Mouse (Mus musculus): ENCODE results near the gene Lmcd1. TPM values are rescaled to one million over a fixed set of nuclear protein-coding genes. Genes with fewer than 3 reads are reported as not detected.
A peak's percentile ranks its signal among the peaks of the same experiment; 100 is the strongest.

The Lmcd1 gene
- polyA plus RNA-seq, 1 experiment from 2014 or later: 0.45 TPM

DNA sequence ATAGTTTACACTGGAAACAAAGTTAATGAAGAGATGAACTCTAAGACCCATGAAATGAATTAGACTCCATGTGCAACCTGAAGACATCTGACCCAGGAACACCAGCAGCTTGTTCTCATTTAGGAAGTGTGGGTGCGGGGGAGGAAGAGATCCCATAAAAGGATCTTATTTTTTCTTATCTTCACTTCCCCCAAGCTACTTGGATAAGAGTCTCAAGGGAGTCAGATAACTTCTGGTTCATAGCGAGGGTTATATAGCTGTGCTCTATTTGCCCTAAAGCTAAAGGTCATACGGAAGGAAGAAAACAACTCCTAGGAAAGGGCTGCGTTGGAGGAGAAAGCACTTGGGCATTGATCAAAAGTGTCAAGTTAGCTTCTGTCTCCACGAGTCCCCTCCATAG is 19.8 kb downstream of the Lmcd1 start:
- Histone ChIP-seq H3K9ac (no peak overlapping the region), H3K27ac (no peak overlapping the region), H3K4me1 (no peaks in the 10 kb centered on the region), H3K9me3 (replicated peaks) (no peaks in the 10 kb centered on the region), H3K4me3 (no peak overlapping the region), H3K4me2 (no peak overlapping the region), H3K36me3 (no peaks in the 10 kb centered on the region), H3K27me3 (replicated peaks) (no peaks in the 10 kb centered on the region)
- WGBS (ENCODE audit: insufficient replicate concordance): 35% methylated on average over 5 of the region's 5 CpGs
- ATAC-seq: no peak

DNA sequence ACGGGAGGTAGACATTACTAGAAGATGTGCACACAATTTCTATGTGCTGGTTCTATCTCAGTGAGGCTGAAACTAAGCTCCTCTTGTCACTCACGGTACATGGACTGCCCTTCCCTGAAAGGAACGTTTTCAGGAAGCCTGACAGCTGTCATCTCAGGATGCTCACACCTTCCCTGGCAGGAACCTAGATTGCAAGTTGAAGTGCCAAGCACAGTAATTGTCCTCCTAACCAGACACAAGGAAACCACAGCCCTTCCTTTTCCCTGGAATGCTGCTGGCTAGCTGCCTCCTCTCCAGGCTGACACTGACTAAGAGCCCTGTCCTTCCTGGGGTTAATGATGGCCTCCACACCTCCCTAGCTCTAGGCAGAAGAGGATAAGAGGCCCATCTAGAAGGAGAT is 21.7 kb downstream of the Lmcd1 start:
- Histone ChIP-seq H3K4me2 (no peak overlapping the region), H3K27me3 (replicated peaks) (no peaks in the 10 kb centered on the region), H3K9me3 (replicated peaks) (no peaks in the 10 kb centered on the region), H3K4me1 (no peaks in the 10 kb centered on the region), H3K27ac (no peak overlapping the region), H3K9ac (no peak overlapping the region), H3K4me3 (no peak overlapping the region), H3K36me3 (no peaks in the 10 kb centered on the region)
- no peak for ATAC-seq
- 40% methylated on average over 3 of the region's 3 CpGs for WGBS (ENCODE audit: insufficient replicate concordance)

DNA sequence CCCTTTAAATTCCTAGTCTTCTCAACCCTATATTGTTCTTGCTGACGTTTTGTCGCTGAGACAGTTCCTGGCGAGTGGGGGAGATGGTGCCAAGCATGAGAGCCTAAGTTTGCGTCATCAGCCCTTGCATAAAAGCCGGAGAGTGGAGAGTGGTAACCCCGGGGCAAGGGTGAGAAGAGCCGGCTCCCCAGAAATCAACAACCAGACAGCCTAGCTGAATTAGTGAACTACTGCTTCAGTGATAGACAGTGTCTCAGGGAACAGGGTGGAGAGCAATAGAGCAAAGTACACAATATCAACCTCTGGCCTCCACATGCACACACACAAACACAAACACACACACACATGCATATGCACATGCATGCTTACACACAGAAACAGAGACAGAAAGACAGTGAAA is 26.6 kb downstream of the Lmcd1 start:
- 77% methylated on average over 7 of the region's 7 CpGs for WGBS (ENCODE audit: insufficient replicate concordance)

DNA sequence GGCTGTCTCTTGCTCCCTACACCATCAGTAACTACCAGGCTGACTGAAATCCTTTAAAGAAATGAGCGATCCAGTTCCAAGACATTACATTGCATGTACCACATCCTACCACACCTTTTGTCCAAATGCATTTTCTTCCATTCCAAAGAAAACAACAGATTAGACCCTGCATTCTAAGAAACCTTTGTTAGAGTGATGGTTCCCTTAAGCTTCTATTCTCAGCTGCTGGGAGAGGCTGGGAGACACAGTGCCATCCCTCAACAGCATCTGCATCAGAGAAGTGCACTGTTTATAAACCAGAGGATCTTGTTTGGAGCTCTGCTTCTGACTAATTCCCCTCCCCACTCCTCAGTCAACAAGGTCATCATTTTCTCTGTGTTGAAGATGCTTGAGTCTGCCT is 27.1 kb downstream of the Lmcd1 start:
- Histone ChIP-seq H3K9me3 (replicated peaks) (no peaks in the 10 kb centered on the region), H3K4me3 (no peak overlapping the region), H3K9ac (no peak overlapping the region), H3K4me2 (no peak overlapping the region), H3K27me3 (replicated peaks) (no peaks in the 10 kb centered on the region), H3K27ac (no peak overlapping the region), H3K36me3 (no peaks in the 10 kb centered on the region), H3K4me1 (no peaks in the 10 kb centered on the region)
- 68% methylated on average over 1 of the region's 1 CpGs for WGBS (ENCODE audit: insufficient replicate concordance)
- no peak for ATAC-seq

More for the DNA sequence above, 26.6 kb downstream of the Lmcd1 start:
- Histone ChIP-seq H3K4me1 (no peaks in the 10 kb centered on the region), H3K27me3 (replicated peaks) (no peaks in the 10 kb centered on the region), H3K36me3 (no peaks in the 10 kb centered on the region), H3K4me2 (no peak overlapping the region), H3K9me3 (replicated peaks) (no peaks in the 10 kb centered on the region), H3K9ac (no peak overlapping the region), H3K4me3 (no peak overlapping the region), H3K27ac (no peak overlapping the region)
- no peak for ATAC-seq

DNA sequence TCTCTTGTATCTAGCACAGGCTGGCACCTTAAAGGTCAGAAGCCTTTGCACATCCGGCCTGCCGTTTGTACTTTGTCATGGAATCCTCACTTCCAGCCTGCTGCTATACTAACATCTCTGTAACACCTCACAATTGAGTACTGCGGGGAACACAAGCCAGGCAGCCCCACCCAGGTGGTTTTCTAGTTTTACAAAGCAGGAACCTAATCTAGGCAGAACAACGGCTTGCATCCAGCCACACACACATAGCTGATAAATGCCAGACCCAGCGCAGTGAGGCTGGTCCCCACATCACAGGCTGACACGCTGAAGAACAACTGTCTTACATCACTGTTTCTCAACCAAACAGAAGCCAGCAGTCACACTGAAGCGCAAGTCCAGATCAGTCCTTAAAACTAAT is 28.7 kb downstream of the Lmcd1 start:
- 0 out of 2 replicates have a peak overlapping the region, but pooled peaks have one; percentile 36 for H3K27ac ChIP-seq

DNA sequence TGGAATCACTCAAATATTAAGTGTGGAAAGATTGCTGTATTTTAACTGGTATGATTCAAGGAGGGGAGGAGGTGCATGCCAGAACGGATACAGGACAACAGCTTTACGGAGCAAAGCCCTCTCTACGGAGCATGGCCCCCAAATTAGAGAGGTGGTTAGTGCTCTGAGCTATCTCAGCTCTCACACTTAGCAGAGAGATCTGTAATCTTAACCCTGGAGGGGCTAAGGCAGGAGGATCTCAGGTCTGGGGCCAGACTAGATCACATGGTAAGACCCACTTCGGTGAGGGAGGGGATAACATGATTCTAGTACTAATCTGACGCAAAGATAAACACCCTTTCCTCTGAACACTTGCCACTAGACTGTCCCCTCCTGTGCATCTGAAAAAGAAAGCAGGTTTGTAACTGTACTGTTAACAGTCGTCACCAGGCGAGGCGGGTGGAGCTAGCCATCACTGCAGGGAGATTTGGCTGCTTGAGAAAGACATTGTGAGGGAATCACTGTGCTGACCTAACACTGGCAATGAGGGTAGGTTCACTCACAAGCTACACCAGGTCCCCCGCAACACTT is 29.3 kb downstream of the Lmcd1 start:
- no peak overlapping the region for H3K9ac ChIP-seq
- H3K4me1 ChIP-seq: no peaks in the 10 kb centered on the region
- no peaks in the 10 kb centered on the region for H3K27me3 ChIP-seq (replicated peaks)
- H3K36me3 ChIP-seq: no peaks in the 10 kb centered on the region
- no peak overlapping the region for H3K4me3 ChIP-seq
- ATAC-seq: peak; percentile 82
- 0 out of 2 replicates have a peak overlapping the region, but pooled peaks have one; percentile 36 for H3K27ac ChIP-seq
- no peaks in the 10 kb centered on the region for H3K9me3 ChIP-seq (replicated peaks)
- WGBS (ENCODE audit: insufficient replicate concordance): 50% methylated on average over 9 of the region's 9 CpGs
- H3K4me2 ChIP-seq: peak overlapping the region; percentile 11; the same call in 1 of the 2 replicates

More for the DNA sequence above, 28.7 kb downstream of the Lmcd1 start:
- no peaks in the 10 kb centered on the region for H3K9me3 ChIP-seq (replicated peaks)
- H3K4me1 ChIP-seq: no peaks in the 10 kb centered on the region
- ATAC-seq: peak; percentile 82
- no peaks in the 10 kb centered on the region for H3K36me3 ChIP-seq
- H3K4me2 ChIP-seq: peak overlapping the region; percentile 11; the same call in 1 of the 2 replicates
- no peaks in the 10 kb centered on the region for H3K27me3 ChIP-seq (replicated peaks)
- WGBS (ENCODE audit: insufficient replicate concordance): 44% methylated on average over 7 of the region's 7 CpGs
- H3K9ac ChIP-seq: no peak overlapping the region
- no peak overlapping the region for H3K4me3 ChIP-seq

DNA sequence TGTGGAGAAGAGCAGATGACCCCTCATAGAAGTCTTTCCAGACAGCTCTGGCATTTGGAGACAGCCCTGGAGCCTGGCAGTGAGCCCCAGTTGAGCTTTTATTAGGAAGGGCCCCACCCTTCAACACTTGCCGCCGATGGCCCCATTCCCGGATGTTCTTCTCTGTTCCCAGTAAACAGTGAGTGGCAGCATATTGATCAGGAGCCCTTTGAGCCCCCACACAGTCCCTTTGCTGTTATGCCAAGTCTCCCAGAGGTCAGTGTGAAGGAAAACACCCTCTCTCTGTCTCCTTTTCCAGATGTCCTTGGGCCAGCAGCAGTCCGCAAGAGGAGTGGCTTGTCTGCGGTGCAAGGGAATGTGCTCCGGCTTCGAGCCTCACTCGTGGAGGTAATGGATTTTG is 31.2 kb downstream of the Lmcd1 start:
- Histone ChIP-seq H3K9me3 (replicated peaks) (no peaks in the 10 kb centered on the region), H3K9ac (no peak overlapping the region), H3K27me3 (replicated peaks) (no peaks in the 10 kb centered on the region), H3K27ac (no peak overlapping the region), H3K36me3 (no peaks in the 10 kb centered on the region), H3K4me2 (no peak overlapping the region), H3K4me1 (no peaks in the 10 kb centered on the region), H3K4me3 (no peak overlapping the region)
- ATAC-seq: no peak
- 72% methylated on average over 8 of the region's 8 CpGs for WGBS (ENCODE audit: insufficient replicate concordance)

DNA sequence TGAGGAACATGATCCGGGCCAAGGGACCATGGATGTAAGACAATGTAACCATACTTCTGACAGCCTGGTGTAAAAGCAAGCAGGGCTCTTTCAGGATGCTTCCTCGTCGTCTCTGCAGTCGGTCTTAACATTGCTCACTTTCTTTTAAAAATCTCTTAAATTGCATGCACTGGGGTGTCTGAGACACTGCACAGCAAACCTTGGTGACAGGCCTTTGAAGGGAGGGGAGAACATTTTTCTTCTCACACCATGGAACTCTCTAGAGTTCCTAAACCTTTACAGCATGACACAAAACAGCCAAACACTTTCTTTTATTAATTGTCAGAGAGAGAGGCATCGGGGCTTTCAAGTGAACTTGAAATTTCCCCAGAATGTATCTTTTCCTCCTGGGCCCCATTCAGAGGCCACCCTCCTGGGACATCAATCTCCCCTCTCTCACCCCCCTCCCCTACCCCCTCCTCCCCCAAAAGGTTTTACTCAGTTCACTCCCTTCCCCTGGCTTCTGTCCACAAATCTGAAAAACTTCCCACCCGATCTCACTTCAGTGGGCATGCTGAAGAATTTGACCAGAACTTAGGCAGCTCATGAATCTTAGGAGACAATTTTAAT is 35.9 kb downstream of the Lmcd1 start:
- WGBS (ENCODE audit: insufficient replicate concordance): 71% methylated on average over 6 of the region's 6 CpGs
- Histone ChIP-seq H3K4me1 (no peaks in the 10 kb centered on the region), H3K4me2 (no peak overlapping the region), H3K4me3 (no peak overlapping the region), H3K36me3 (no peaks in the 10 kb centered on the region), H3K9ac (no peak overlapping the region), H3K9me3 (replicated peaks) (no peaks in the 10 kb centered on the region), H3K27ac (no peak overlapping the region), H3K27me3 (replicated peaks) (no peaks in the 10 kb centered on the region)
- ATAC-seq: no peak

DNA sequence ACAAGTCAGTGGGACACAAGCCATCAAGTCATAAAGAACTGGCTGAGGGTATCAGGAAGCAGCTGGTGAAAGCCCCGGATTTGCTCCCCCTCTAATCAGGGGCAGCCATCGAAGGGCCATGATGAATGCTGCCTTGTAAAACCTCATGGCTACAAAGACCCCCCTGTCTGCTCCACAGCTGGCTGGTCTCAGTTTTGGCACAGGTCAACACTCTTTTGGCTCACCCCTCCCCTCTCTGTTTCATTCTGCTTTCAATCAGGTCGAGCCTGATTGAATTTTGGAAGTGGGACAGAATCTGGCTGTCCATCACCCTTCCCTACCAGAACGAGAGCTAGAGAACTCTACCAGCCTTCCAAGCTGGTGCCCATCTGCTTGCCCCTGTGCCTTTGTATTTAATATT is 37.8 kb downstream of the Lmcd1 start:
- WGBS (ENCODE audit: insufficient replicate concordance): 44% methylated on average over 4 of the region's 4 CpGs
- Histone ChIP-seq H3K4me3 (no peak overlapping the region), H3K4me1 (no peaks in the 10 kb centered on the region), H3K27me3 (replicated peaks) (no peaks in the 10 kb centered on the region), H3K36me3 (no peaks in the 10 kb centered on the region), H3K9ac (no peak overlapping the region), H3K27ac (no peak overlapping the region), H3K9me3 (replicated peaks) (no peaks in the 10 kb centered on the region), H3K4me2 (no peak overlapping the region)
- no peak for ATAC-seq

DNA sequence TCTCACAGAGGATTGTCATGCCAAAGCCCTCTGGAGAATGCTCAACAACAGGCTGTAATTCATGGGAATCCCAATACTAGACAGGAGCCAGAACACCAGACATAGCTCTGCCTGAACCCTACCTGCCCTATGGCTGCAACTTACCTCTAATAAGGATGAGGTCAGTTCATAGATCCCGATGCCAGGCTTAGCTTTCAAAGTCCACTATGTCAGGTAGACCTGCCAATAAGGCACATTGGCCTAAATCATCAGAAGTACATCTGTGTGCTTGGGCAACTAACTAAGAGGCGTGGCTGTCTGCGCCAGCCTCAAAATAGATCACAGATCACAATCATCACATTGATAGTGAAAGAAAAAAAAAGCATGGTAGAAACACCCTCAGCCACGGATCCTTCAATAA is 45.9 kb downstream of the Lmcd1 start:
- H3K9ac ChIP-seq: no peak overlapping the region
- H3K27ac ChIP-seq: no peak overlapping the region
- 55% methylated on average over 4 of the region's 4 CpGs for WGBS (ENCODE audit: insufficient replicate concordance)
- H3K4me2 ChIP-seq: no peak overlapping the region
- H3K4me3 ChIP-seq: no peak overlapping the region
- no peaks in the 10 kb centered on the region for H3K9me3 ChIP-seq (replicated peaks)
- H3K36me3 ChIP-seq: no peaks in the 10 kb centered on the region
- ATAC-seq: no peak
- H3K27me3 ChIP-seq (replicated peaks): no peaks in the 10 kb centered on the region
- no peaks in the 10 kb centered on the region for H3K4me1 ChIP-seq

DNA sequence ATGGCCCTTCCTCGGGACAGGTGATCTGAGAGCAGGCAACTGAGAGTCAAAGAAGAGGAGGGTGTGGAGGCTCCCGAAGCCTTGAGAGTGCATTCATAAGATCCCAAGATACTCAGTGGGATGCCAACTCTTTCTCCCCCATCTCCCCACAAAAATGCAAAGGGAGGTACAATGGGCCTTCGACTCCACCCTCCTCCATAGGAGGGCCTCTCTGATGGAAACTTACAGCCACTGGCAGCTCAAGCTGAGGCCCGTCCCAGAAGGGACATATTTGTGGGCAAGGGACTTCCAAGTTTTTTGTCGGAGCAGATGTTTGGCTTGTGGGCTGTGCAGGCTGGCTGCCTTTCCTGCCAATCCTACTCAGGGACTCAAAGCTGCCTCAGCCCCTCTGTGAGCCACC is 47.1 kb downstream of the Lmcd1 start:
- Histone ChIP-seq H3K4me2 (no peak overlapping the region), H3K36me3 (no peaks in the 10 kb centered on the region), H3K9me3 (replicated peaks) (no peaks in the 10 kb centered on the region), H3K4me3 (no peak overlapping the region), H3K9ac (no peak overlapping the region), H3K4me1 (no peaks in the 10 kb centered on the region), H3K27ac (no peak overlapping the region), H3K27me3 (replicated peaks) (no peaks in the 10 kb centered on the region)
- no peak for ATAC-seq
- WGBS (ENCODE audit: insufficient replicate concordance): 46% methylated on average over 5 of the region's 5 CpGs

DNA sequence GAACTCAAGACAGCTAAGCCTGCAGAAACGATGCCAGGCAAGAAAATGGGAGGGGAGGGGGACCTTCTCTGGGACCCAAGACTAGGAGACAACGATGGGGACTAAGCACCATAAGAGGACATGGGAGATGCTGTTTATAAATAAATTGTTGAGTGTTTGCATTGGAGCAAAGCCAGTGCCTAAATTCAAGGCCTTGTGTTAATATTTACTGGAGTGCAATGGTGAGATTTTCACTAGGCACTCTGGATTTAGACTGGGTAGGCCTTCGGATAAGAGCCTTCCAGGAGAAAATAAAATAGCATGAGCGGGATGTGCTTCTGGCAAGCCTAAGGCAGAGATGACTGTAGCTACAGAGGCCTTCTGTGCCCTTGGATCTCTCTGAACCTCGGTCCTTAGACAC is 49.4 kb downstream of the Lmcd1 start:
- Histone ChIP-seq H3K4me2 (no peak overlapping the region), H3K4me1 (no peaks in the 10 kb centered on the region), H3K36me3 (no peaks in the 10 kb centered on the region), H3K27me3 (replicated peaks) (no peaks in the 10 kb centered on the region), H3K4me3 (no peak overlapping the region), H3K9me3 (replicated peaks) (no peaks in the 10 kb centered on the region), H3K9ac (no peak overlapping the region), H3K27ac (no peak overlapping the region)
- no peak for ATAC-seq
- 70% methylated on average over 5 of the region's 5 CpGs for WGBS (ENCODE audit: insufficient replicate concordance)

DNA sequence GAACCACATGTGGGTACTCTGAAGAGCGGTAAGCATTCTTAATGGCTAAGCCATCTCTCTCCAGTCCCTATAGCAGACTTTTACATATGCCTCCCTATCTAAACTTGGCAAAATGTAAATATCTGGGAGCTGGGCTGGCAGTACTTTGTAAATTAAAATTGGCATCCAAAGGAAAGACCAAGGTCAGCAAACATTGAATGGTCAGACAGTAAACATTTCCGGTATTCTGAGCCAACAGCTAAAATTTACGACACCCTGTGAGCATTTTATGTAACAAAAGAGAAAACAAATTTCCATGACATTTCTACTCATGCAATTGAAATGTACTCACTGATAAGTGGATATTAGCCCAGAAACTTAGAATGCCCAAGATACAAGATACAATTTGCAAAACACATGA is 51.7 kb downstream of the Lmcd1 start:
- no peak for ATAC-seq
- no peak overlapping the region for H3K9ac ChIP-seq
- 85% methylated on average over 3 of the region's 3 CpGs for WGBS (ENCODE audit: insufficient replicate concordance)
- H3K27me3 ChIP-seq (replicated peaks): no peaks in the 10 kb centered on the region
- H3K9me3 ChIP-seq (replicated peaks): no peaks in the 10 kb centered on the region
- no peaks in the 10 kb centered on the region for H3K36me3 ChIP-seq
- H3K27ac ChIP-seq: no peak overlapping the region
- no peak overlapping the region for H3K4me2 ChIP-seq
- no peak overlapping the region for H3K4me3 ChIP-seq
- no peaks in the 10 kb centered on the region for H3K4me1 ChIP-seq
